Mouse (Mus musculus) liver, adult 2 months (tissue): ENCODE data around the gene Wdr82.

Source experiments
- CTCF ChIP-seq: fragments of 200-500 bp; IDR thresholded peaks from 2 replicates; pipeline ENCODE4 v1.5.1; 2011; ENCODE audit warnings: low read depth, low read length, control low read depth
- POLR2A ChIP-seq: fragments of 200-500 bp; IDR thresholded peaks from 2 replicates; pipeline ENCODE4 v1.6.1; 2011; ENCODE audit warnings: low read length, control low read depth; ENCODE audit not compliant: insufficient read depth; ENCODE audit errors: extremely low read depth

- TF ChIP-seq CTCF = no peak
- TF ChIP-seq POLR2A = no peak
These were observed 22.0 kb upstream of the Wdr82 start for GRCm38 (mm10) chr9:106148541-106149398.
